Mouse (Mus musculus) forebrain, embryonic 12.5 days (tissue): ENCODE results near the gene Tmem176b. TPM values are rescaled to one million over a fixed set of nuclear protein-coding genes. Genes with fewer than 3 reads are reported as not detected.

Source experiments
- ATAC-seq: fragments of 200-750 bp; cut with Nextera tagmentation; 2 replicates; pipeline ENCODE4 v1.8.0; 2017; ENCODE audit warnings: moderate TSS enrichment; ENCODE audit not compliant: low FRiP score
- H3K27ac ChIP-seq: fragments of 300-500 bp; sonication (generic); 2 replicates; pipeline ENCODE4 v1.5.1; 2016; ENCODE audit warnings: mild to moderate bottlenecking
- H3K27me3 ChIP-seq: fragments of 300-500 bp; sonication (generic); 2 replicates; pipeline ENCODE4 v1.6.1; 2016; ENCODE audit warnings: mild to moderate bottlenecking
- H3K36me3 ChIP-seq: fragments of 300-500 bp; sonication (generic); replicated peaks from 2 replicates; pipeline ENCODE4 v1.6.1; 2016; ENCODE audit warnings: mild to moderate bottlenecking
- H3K4me1 ChIP-seq: fragments of 300-500 bp; sonication (generic); 2 replicates; pipeline ENCODE4 v1.6.1; 2016
- H3K4me2 ChIP-seq: fragments of 300-500 bp; sonication (generic); 2 replicates; pipeline ENCODE4 v1.6.1; 2016; ENCODE audit warnings: mild to moderate bottlenecking, moderate library complexity
- H3K4me3 ChIP-seq: fragments of 300-500 bp; sonication (generic); replicated peaks from 2 replicates; pipeline ENCODE4 v1.5.1; 2016; ENCODE audit warnings: mild to moderate bottlenecking
- H3K9ac ChIP-seq: fragments of 300-500 bp; sonication (generic); 2 replicates; pipeline ENCODE4 v1.6.1; 2016; ENCODE audit warnings: mild to moderate bottlenecking
- H3K9me3 ChIP-seq: fragments of 300-500 bp; sonication (generic); 2 replicates; pipeline ENCODE4 v1.6.1; 2016
- WGBS: fragments of 180-500 bp; shearing (Covaris S2); methylation state at CpG from one replicate; pipeline ENCODE4 v1.1.7; 2016; 5-methylcytosine and 5-hydroxymethylcytosine counted together
- polyA plus RNA-seq: library from polyadenylated mRNA; unstranded; fragments of >200 nt; fragmentation: Nextera tagmentation; extraction: Ambion mirVana; gene quantifications from 2 replicates; pipeline ENCODE4 v1.2.1, GENCODE M21; 2016

The Tmem176b gene
- polyA plus RNA-seq, 1 experiment from 2014 or later = 77.8 TPM

- Histone ChIP-seq H3K36me3 (no peaks in the 10 kb centered on the region), H3K9ac (no peak overlapping the region), H3K27me3 (peaks cover 70% of the 10 kb centered on the region), H3K4me1 (peaks cover 18% of the 10 kb centered on the region), H3K4me3 (no peak overlapping the region), H3K9me3 (no peaks in the 10 kb centered on the region), H3K27ac (no peak overlapping the region), H3K4me2 (no peak overlapping the region)
- WGBS = 82% methylated on average over 4 of the region's 4 CpGs
- no peak for ATAC-seq
Observed at GRCm38 (mm10) chr6:48862816-48863215, 21.5 kb upstream of the Tmem176b start.

- Histone ChIP-seq H3K9ac (no peak overlapping the region), H3K36me3 (no peaks in the 10 kb centered on the region), H3K27me3 (peaks cover 62% of the 10 kb centered on the region), H3K4me1 (peaks cover 8% of the 10 kb centered on the region), H3K4me3 (no peak overlapping the region), H3K9me3 (no peaks in the 10 kb centered on the region), H3K4me2 (no peak overlapping the region), H3K27ac (no peak overlapping the region)
- ATAC-seq = no peak
- 79% methylated on average over 12 of the region's 12 CpGs for WGBS
Observed at GRCm38 (mm10) chr6:48861616-48862280, 20.5 kb upstream of the Tmem176b start.

- Histone ChIP-seq H3K27me3 (peaks cover 62% of the 10 kb centered on the region), H3K4me3 (no peak overlapping the region), H3K36me3 (no peaks in the 10 kb centered on the region), H3K4me1 (peaks cover 2% of the 10 kb centered on the region; the same call in 1 of the 2 replicates), H3K9me3 (no peaks in the 10 kb centered on the region), H3K4me2 (no peak overlapping the region), H3K9ac (no peak overlapping the region), H3K27ac (no peak overlapping the region)
- 73% methylated on average over 1 of the region's 1 CpGs for WGBS
- no peak for ATAC-seq
Observed at GRCm38 (mm10) chr6:48860851-48861250, 19.6 kb upstream of the Tmem176b start.

GRCm38 (mm10) chr6:48860130-48860815 is 19.0 kb upstream of the Tmem176b start:
- H3K4me3 ChIP-seq = no peak overlapping the region
- WGBS = 8% methylated on average over 23 of the region's 23 CpGs
- H3K27me3 ChIP-seq = peaks cover 57% of the 10 kb centered on the region

GRCm38 (mm10) chr6:48857613-48858302 is 16.5 kb upstream of the Tmem176b start:
- no peak overlapping the region for H3K4me2 ChIP-seq
- H3K27me3 ChIP-seq = peaks cover 36% of the 10 kb centered on the region
- no peak for ATAC-seq
- H3K9me3 ChIP-seq = no peaks in the 10 kb centered on the region
- H3K27ac ChIP-seq = no peak overlapping the region
- WGBS = 49% methylated on average over 8 of the region's 8 CpGs
- no peak overlapping the region for H3K4me3 ChIP-seq
- no peak overlapping the region for H3K9ac ChIP-seq
- H3K36me3 ChIP-seq = no peaks in the 10 kb centered on the region
- peaks cover 2% of the 10 kb centered on the region; the same call in 1 of the 2 replicates for H3K4me1 ChIP-seq

More at GRCm38 (mm10) chr6:48860130-48860815, 19.0 kb upstream of the Tmem176b start:
- Histone ChIP-seq H3K4me2 (peak overlapping the region; percentile 42), H3K4me1 (peaks cover 2% of the 10 kb centered on the region; the same call in 1 of the 2 replicates), H3K36me3 (no peaks in the 10 kb centered on the region), H3K27ac (no peak overlapping the region), H3K9ac (no peak overlapping the region), H3K9me3 (no peaks in the 10 kb centered on the region)
- ATAC-seq = peak; percentile 27; the same call in 1 of the 2 replicates

- H3K4me3 ChIP-seq = no peak overlapping the region
- peaks cover 7% of the 10 kb centered on the region for H3K4me1 ChIP-seq
- H3K9ac ChIP-seq = no peak overlapping the region
- WGBS = 95% methylated on average over 2 of the region's 2 CpGs
- H3K36me3 ChIP-seq = no peaks in the 10 kb centered on the region
- no peaks in the 10 kb centered on the region for H3K9me3 ChIP-seq
- H3K27me3 ChIP-seq = peaks cover 2% of the 10 kb centered on the region; the same call in 1 of the 2 replicates
- ATAC-seq = no peak
- H3K4me2 ChIP-seq = no peak overlapping the region
- no peak overlapping the region for H3K27ac ChIP-seq
Observed at GRCm38 (mm10) chr6:48854155-48854554, 12.9 kb upstream of the Tmem176b start.

- ATAC-seq = peak; percentile 44; the same call in 1 of the 2 replicates
- Histone ChIP-seq H3K9ac (peak overlapping the region; percentile 53), H3K4me2 (peak overlapping the region; percentile 64), H3K4me3 (peak overlapping the region; percentile 38), H3K27ac (no peak overlapping the region), H3K27me3 (no peaks in the 10 kb centered on the region), H3K9me3 (no peaks in the 10 kb centered on the region), H3K4me1 (peaks cover 7% of the 10 kb centered on the region), H3K36me3 (no peaks in the 10 kb centered on the region)
- under 1% methylated on average over 28 of the region's 29 CpGs for WGBS
Observed at GRCm38 (mm10) chr6:48851820-48852491, 10.7 kb upstream of the Tmem176b start.

- H3K9ac ChIP-seq = no peak overlapping the region
- no peak overlapping the region for H3K4me3 ChIP-seq
- H3K36me3 ChIP-seq = no peaks in the 10 kb centered on the region
- H3K4me2 ChIP-seq = no peak overlapping the region
- H3K27ac ChIP-seq = no peak overlapping the region
- ATAC-seq = no peak
- 76% methylated on average over 4 of the region's 4 CpGs for WGBS
- H3K27me3 ChIP-seq = no peaks in the 10 kb centered on the region
- peaks cover 28% of the 10 kb centered on the region for H3K4me1 ChIP-seq
- no peaks in the 10 kb centered on the region for H3K9me3 ChIP-seq
Observed at GRCm38 (mm10) chr6:48845086-48845485, 3.8 kb upstream of the Tmem176b start.

GRCm38 (mm10) chr6:48842111-48842842 is 981 bp upstream of the Tmem176b start:
- no peak for ATAC-seq
- H3K9ac ChIP-seq = no peak overlapping the region
- WGBS = 81% methylated on average over 11 of the region's 11 CpGs
- peak overlapping the region; percentile 58; the same call in 1 of the 2 replicates for H3K4me2 ChIP-seq
- no peaks in the 10 kb centered on the region; the same call in 1 of the 2 replicates for H3K36me3 ChIP-seq
- H3K4me1 ChIP-seq = peaks cover 31% of the 10 kb centered on the region
- H3K9me3 ChIP-seq = no peaks in the 10 kb centered on the region
- H3K27me3 ChIP-seq = no peaks in the 10 kb centered on the region
- peak overlapping the region; percentile 88; the same call in 1 of the 2 replicates for H3K27ac ChIP-seq
- no peak overlapping the region for H3K4me3 ChIP-seq

GRCm38 (mm10) chr6:48840371-48840969 is 826 bp downstream of the Tmem176b start, which contains the start of gene Tmem176a:
Gene Tmem176a (plus strand): TSS chr6:48840919.
- Histone ChIP-seq H3K27ac (peak within 1 kb of the TSS; percentile 88), H3K4me2 (peak within 1 kb of the TSS; percentile 58), H3K9ac (peak within 1 kb of the TSS; percentile 51), H3K4me1 (peaks cover 25% of the 10 kb centered on the region), H3K4me3 (peak within 1 kb of the TSS; percentile 38), H3K27me3 (no peaks in the 10 kb centered on the region), H3K36me3 (no peaks in the 10 kb centered on the region; the same call in 1 of the 2 replicates), H3K9me3 (no peaks in the 10 kb centered on the region)
- 38% methylated on average over 7 of the region's 7 CpGs for WGBS
- ATAC-seq = peak; percentile 33
